Mouse (Mus musculus): ENCODE measurements at regions not wholly inside any gene's neighbourhood (a gene's known extent, or its start where the extent isn't known, plus 50 kb on each side); places are given as distances from the start of the nearest gene placed in this dataset.

- no peak for TF ChIP-seq CTCF (IDR thresholded peaks at IDR 0.05; ENCODE audit: extremely low read depth, insufficient read depth, insufficient read length, insufficient replicate concordance)
- TF ChIP-seq POLR2A (IDR thresholded peaks at IDR 0.05; ENCODE audit: low read depth, low read length) = no peak
These were observed 191.8 kb upstream of the Tbc1d5 start for GRCm38 (mm10) chr17:51370990-51371389.

Measured in spleen, adult 2 months (tissue).